Mouse (Mus musculus) MEL (cell line): ENCODE results near the gene Tnfrsf13c.

ENCODE experiments used
- CTCF ChIP-seq, 3 experiments: IDR thresholded peaks in 2 of 3; conservative IDR thresholded peaks in 1 of 3; 2 replicates each; pipeline ENCODE4 v1.5.1; 2011 to 2012; ENCODE audit warnings: low read length in 3 of 3, low read depth in 2 of 3, mild to moderate bottlenecking in 2 of 3, improper control_type of control experiment in 1 of 3, inconsistent platforms in 1 of 3, mixed read lengths in 1 of 3, moderate library complexity in 1 of 3; ENCODE audit not compliant: control insufficient read depth in 1 of 3, insufficient read depth in 1 of 3, poor library complexity in 1 of 3, severe bottlenecking in 1 of 3
- MAFK ChIP-seq: IDR thresholded peaks from 2 replicates; pipeline ENCODE4 v1.6.1; 2011; ENCODE audit warnings: low read depth, mild to moderate bottlenecking, low read length, improper control_type of control experiment, borderline replicate concordance
- POLR2A ChIP-seq, 2 experiments: IDR thresholded peaks; 2 replicates each; pipeline ENCODE4 v1.6.1; 2011 to 2012; ENCODE audit warnings: low read length in 2 of 2, mild to moderate bottlenecking in 2 of 2, control low read depth in 1 of 2, improper control_type of control experiment in 1 of 2, low read depth in 1 of 2, moderate library complexity in 1 of 2; ENCODE audit not compliant: control insufficient read depth in 1 of 2, insufficient read depth in 1 of 2, poor library complexity in 1 of 2
- RAD21 ChIP-seq: IDR thresholded peaks from 2 replicates; pipeline ENCODE4 v1.6.1; 2011; ENCODE audit warnings: mild to moderate bottlenecking, low read depth, low read length, improper control_type of control experiment
- SIN3A ChIP-seq: IDR thresholded peaks from 2 replicates; pipeline ENCODE4 v1.6.1; 2012; ENCODE audit warnings: low read length, improper control_type of control experiment, inconsistent platforms
- UBTF ChIP-seq: IDR thresholded peaks from 2 replicates; pipeline ENCODE4 v1.6.1; 2012; ENCODE audit warnings: low read depth, mild to moderate bottlenecking, inconsistent platforms, low read length, improper control_type of control experiment, moderate library complexity, borderline replicate concordance; ENCODE audit not compliant: insufficient read depth
- ZC3H11A ChIP-seq: IDR thresholded peaks from 2 replicates; pipeline ENCODE4 v1.6.1; 2012; ENCODE audit warnings: low read depth, mild to moderate bottlenecking, inconsistent platforms, low read length, improper control_type of control experiment

DNA sequence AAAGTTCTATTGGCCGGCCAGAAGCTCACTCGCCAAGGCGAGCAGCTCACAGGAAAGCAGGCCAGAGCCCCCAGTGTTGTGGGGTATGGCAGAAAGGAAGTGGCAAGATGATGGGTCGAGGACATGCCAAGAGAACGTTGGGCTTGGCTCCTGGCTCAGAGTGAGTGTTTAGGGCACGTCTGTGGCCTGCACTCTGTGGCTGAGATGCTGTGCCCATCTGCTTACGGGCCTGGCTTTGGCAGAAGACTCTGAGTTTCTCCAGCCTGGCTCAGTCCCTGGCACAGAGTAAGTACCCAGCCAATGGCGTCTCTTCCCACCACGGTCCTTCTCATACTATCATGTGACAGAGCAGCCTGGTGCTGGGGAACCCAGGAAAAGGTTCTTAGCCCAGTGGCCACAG, 44.6 kb upstream of the Tnfrsf13c start:
- no peak for TF ChIP-seq POLR2A (IDR thresholded peaks at IDR 0.05; ENCODE audit: control insufficient read depth in 1 of 2, insufficient read depth in 1 of 2, low read depth in 1 of 2, low read length in 2 of 2, poor library complexity in 1 of 2)
- TF ChIP-seq ZC3H11A = no peak
- TF ChIP-seq MAFK = no peak
- TF ChIP-seq RAD21 = no peak
- no peak for TF ChIP-seq UBTF
- TF ChIP-seq CTCF (IDR thresholded peaks at IDR 0.05 in 2 of 3, conservative IDR thresholded peaks at IDR 0.05 in 1 of 3; ENCODE audit: control insufficient read depth in 1 of 3, insufficient read depth in 1 of 3, low read depth in 2 of 3, low read length in 3 of 3, poor library complexity in 1 of 3, severe bottlenecking in 1 of 3) = no peak
- TF ChIP-seq SIN3A = no peak
